In genomic region chr15:98533881-98534627, GRCm38 (mm10) we compare ENCODE assay signal across 8 mouse cellular contexts. TPM values are rescaled to one million over a fixed set of nuclear protein-coding genes. Genes with fewer than 3 reads are reported as not detected.
DNase-seq lines count a peak whose midpoint lies in the region; ATAC-seq lines count a peak whose summit lies in the region.

Gene Kansl2 (minus strand): TSS chr15:98534264.

- no peaks in the 10 kb centered on the region for H3K9me3 ChIP-seq in hindbrain, embryonic 11.5 days (ENCODE audit: control insufficient read depth, low read length)

- peak within 1 kb of the TSS; percentile 98 for H3K27ac ChIP-seq in hindbrain, embryonic 11.5 days (ENCODE audit: low read depth, low read length)

- H3K4me2 ChIP-seq in hindbrain, embryonic 11.5 days (replicated peaks; ENCODE audit: low read depth, low read length) = peak within 1 kb of the TSS; percentile 84

- peak; percentile 100 for ATAC-seq in hindbrain, embryonic 11.5 days (ENCODE audit: low FRiP score)

- DNase-seq in Muller cell, postnatal 12 days (ENCODE audit: inconsistent ontology term) = peak; percentile 97
- DNase-seq in cerebellum, adult 9-11 months = peak; percentile 99
- peak; percentile 98 to 99 for DNase-seq in frontal cortex, adult 2 months (ENCODE audit: extremely low spot score in 1 of 2, low spot score in 1 of 2)
- DNase-seq in hindbrain, embryonic 11.5 days (ENCODE audit: low spot score) = peak; percentile 97
- DNase-seq in layer of hippocampus, postnatal 10 days (ENCODE audit: low spot score in 2 of 2) = peak; percentile 98 to 99
- DNase-seq in lung, postnatal 10 days = peak; percentile 99
- peak; percentile 96 for DNase-seq in ovary, postnatal 36 days (ENCODE audit: low spot score)
- peak; percentile 99 for DNase-seq in thymus, postnatal 25 days

- H3K27me3 ChIP-seq in hindbrain, embryonic 11.5 days (ENCODE audit: control insufficient read depth, insufficient read depth, low read length) = no peaks in the 10 kb centered on the region

- under 1% methylated on average over 58 of the region's 70 CpGs for WGBS in hindbrain, embryonic 11.5 days

- H3K4me3 ChIP-seq in hindbrain, embryonic 11.5 days (ENCODE audit: low read depth, low read length) = peak within 1 kb of the TSS; percentile 89

- H3K4me1 ChIP-seq in hindbrain, embryonic 11.5 days (replicated peaks; ENCODE audit: control insufficient read depth, insufficient read depth, low read length) = 0 out of 2 replicates have a peak, but pooled peaks cover 3% of the 10 kb centered on the region

- H3K36me3 ChIP-seq in hindbrain, embryonic 11.5 days (ENCODE audit: control insufficient read depth, insufficient read depth, low read length) = 0 out of 2 replicates have a peak, but pooled peaks cover 3% of the 10 kb centered on the region

- peak within 1 kb of the TSS; percentile 95 for H3K9ac ChIP-seq in hindbrain, embryonic 11.5 days (ENCODE audit: low read depth, low read length)

RNA-seq across cellular contexts. Expression of gene Kansl2, which starts in this region (rescaled TPM):
- 54.4 and 56.4 TPM in 2 replicates for polyA plus RNA-seq in frontal cortex, adult 2 months (2012; rRNA removed)
- polyA plus RNA-seq in hindbrain, embryonic 11.5 days (2014; fragmentation: Nextera tagmentation; extraction: Ambion mirVana) = 127 and 132 TPM in 2 replicates
- 10 to 100 TPM; 71.9 to 73.2 TPM for total RNA-seq in layer of hippocampus, postnatal 10 days (2021)

Comparison
In these comparisons a context has a peak if more than half of its experiments do, and no peak if none do; other contexts are left out.
1. Peak in every context shown above with its lines: DNase-seq, ATAC-seq, H3K4me3 ChIP-seq and H3K27ac ChIP-seq.